Comparison of ENCODE assay signal across 10 mouse cellular contexts in the genomic region with DNA sequence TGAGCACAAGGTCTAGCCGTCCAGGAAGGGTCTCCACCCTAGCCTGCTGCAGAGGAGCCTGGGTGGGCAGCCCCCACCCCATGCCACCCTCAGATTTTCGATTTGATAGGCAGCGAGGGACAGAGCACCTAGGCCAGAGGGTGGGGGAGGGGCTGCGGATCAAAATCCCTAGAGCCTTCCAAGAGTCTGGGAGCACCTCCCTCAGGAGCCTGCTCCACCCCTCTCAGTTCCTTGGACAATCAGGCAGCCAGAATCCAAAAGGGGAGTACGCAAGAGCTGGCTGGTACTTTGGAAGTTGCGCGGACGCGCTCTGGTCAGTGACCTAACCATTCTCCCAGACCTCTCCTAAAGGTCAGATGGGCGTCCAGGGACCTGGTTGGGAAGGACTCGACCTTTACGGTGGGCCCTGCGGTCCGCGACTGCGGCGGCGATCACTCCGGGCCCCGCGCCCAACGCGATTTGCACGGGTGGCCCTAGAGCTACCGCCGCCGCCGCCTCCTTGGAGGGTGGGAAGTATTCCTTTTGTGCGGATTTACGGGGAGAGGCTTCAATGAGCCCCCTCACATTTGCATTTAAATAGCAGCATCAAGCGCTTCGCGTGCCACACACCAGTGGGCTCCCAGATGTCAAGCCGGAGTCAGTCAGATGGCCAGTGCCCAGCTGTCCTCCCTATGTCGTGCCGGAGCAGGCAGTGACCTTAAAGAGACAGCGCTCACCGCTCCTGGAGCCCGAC. TPM values are rescaled to one million over a fixed set of nuclear protein-coding genes. Genes with fewer than 3 reads are reported as not detected.
DNase-seq lines count a peak whose midpoint lies in the region; ATAC-seq lines count a peak whose summit lies in the region.
"Had no signal": no experiment of that assay in that cellular context is flagged by ENCODE, and none has a peak within 500 bp of the region (broad histone marks: within the 10 kb centered on the region; RNA-seq: fewer than 3 reads in every experiment).

No protein-coding gene starts in this region.

- 1% methylated on average over 39 of the region's 39 CpGs for WGBS in heart, embryonic 14.5 days
- WGBS in limb, embryonic 15.5 days: 3% methylated on average over 39 of the region's 39 CpGs

- H3K4me1 ChIP-seq in heart, embryonic 14.5 days (ENCODE audit: control insufficient read depth in 2 of 2, insufficient read depth in 2 of 2, low read length in 2 of 2): peaks cover 9 to 46% of the 10 kb centered on the region in 2 experiments; a peak in 3 of 4 replicates
- peaks cover 76% of the 10 kb centered on the region for H3K4me1 ChIP-seq in limb, embryonic 15.5 days

- H3K36me3 ChIP-seq in heart, embryonic 14.5 days (ENCODE audit: control insufficient read depth, insufficient read depth, low read length): no peaks in the 10 kb centered on the region
- H3K36me3 ChIP-seq in limb, embryonic 15.5 days: no peaks in the 10 kb centered on the region

- no peak overlapping the region for H3K9ac ChIP-seq in heart, embryonic 14.5 days (ENCODE audit: low read length)
- peak overlapping the region; percentile 8; the same call in 1 of the 2 replicates for H3K9ac ChIP-seq in limb, embryonic 15.5 days

- peak overlapping the region in 1 of 2 experiments; percentile 23; a peak in 2 of 4 replicates for H3K4me3 ChIP-seq in heart, embryonic 14.5 days (ENCODE audit: control insufficient read depth in 1 of 2, insufficient read depth in 1 of 2, low read depth in 1 of 2, low read length in 2 of 2)
- H3K4me3 ChIP-seq in limb, embryonic 15.5 days: peak overlapping the region; percentile 32

- peak overlapping the region; percentile 55 for H3K4me2 ChIP-seq in heart, embryonic 14.5 days (ENCODE audit: low read length)
- peak overlapping the region; percentile 44 for H3K4me2 ChIP-seq in limb, embryonic 15.5 days

- H3K9me3 ChIP-seq in heart, embryonic 14.5 days (ENCODE audit: control insufficient read depth, low read length): no peaks in the 10 kb centered on the region
- no peaks in the 10 kb centered on the region for H3K9me3 ChIP-seq in limb, embryonic 15.5 days

- no peak overlapping the region for H3K27ac ChIP-seq in heart, embryonic 14.5 days (replicated peaks in 1 of 2; ENCODE audit: control insufficient read depth in 1 of 2, insufficient read depth in 1 of 2, low read depth in 2 of 2, low read length in 2 of 2)
- H3K27ac ChIP-seq in limb, embryonic 15.5 days: peak overlapping the region; percentile 78

- ATAC-seq in heart, embryonic 14.5 days (ENCODE audit: insufficient number of reproducible peaks, insufficient read depth, low FRiP score, low read depth): no peak
- no peak for ATAC-seq in limb, embryonic 15.5 days (ENCODE audit: insufficient number of reproducible peaks, low FRiP score, low TSS enrichment, low read depth)
- ATAC-seq in megakaryocyte progenitor cell, adult 5-6 weeks (replicated peaks; ENCODE audit: poor library complexity): no peak
- ATAC-seq: Patski had no signal

- DNase-seq in thymus, postnatal 4 days: peak; percentile 18
- DNase-seq in thymus, postnatal 14 days: no peak
- no peak for DNase-seq in natural killer cell, adult 2 months (ENCODE audit: low spot score in 2 of 2)
- DNase-seq in adrenal gland, postnatal 10 days: no peak
- no peak for DNase-seq in layer of hippocampus, adult 11-12 months (ENCODE audit: low spot score)
- DNase-seq: layer of hippocampus, adult 9-11 months had no signal

- peaks cover 88% of the 10 kb centered on the region for H3K27me3 ChIP-seq in heart, embryonic 14.5 days (ENCODE audit: control insufficient read depth, insufficient read depth, low read length)
- H3K27me3 ChIP-seq in limb, embryonic 15.5 days: peaks cover 90% of the 10 kb centered on the region

RNA-seq across cellular contexts. Expression of a gene that starts 2.8 kb away (rescaled TPM):
- 2.2 and 2.3 TPM in 2 replicates for polyA plus RNA-seq in heart, embryonic 14.5 days (2014; fragmentation: Nextera tagmentation; extraction: Ambion mirVana)
- polyA plus RNA-seq in limb, embryonic 15.5 days (2015; fragmentation: Nextera tagmentation; extraction: Ambion mirVana): 4.7 and 8.1 TPM in 2 replicates
- 0.07 TPM in 1 of 2 replicates, not detected in the other for total RNA-seq in megakaryocyte progenitor cell, adult 5-6 weeks (2015)
- total RNA-seq in megakaryocyte progenitor cell, adult 5-6 weeks (2017): 0.12 TPM in 1 of 2 replicates, not detected in the other
- total RNA-seq in adrenal gland, postnatal 10 days (2021): 10 to 100 TPM; 11.7 to 22.6 TPM

Comparison
In these comparisons a context has a peak if more than half of its experiments do, and no peak if none do; other contexts are left out.
1. RNA of a gene that starts 2.8 kb away (total RNA-seq): 11.7 to 22.6 TPM in adrenal gland, postnatal 10 days; 0.07 to 0.12 TPM in megakaryocyte progenitor cell, adult 5-6 weeks; every median in the first group is over 10 times any median in the second.